Mouse (Mus musculus) kidney, adult 2 months (tissue): ENCODE data around the gene Ski. TPM values are rescaled to one million over a fixed set of nuclear protein-coding genes. Genes with fewer than 3 reads are reported as not detected.

Source experiments
- DNase-seq: peaks from one replicate; pipeline ENCODE4 v3.0.0; 2021
- H3K27ac ChIP-seq: fragments of 200-500 bp; 2 replicates; pipeline ENCODE4 v1.5.1; 2012; ENCODE audit warnings: low read depth, low read length, control low read depth, inconsistent platforms; ENCODE audit not compliant: insufficient read depth
- H3K27me3 ChIP-seq: fragments of 200-500 bp; replicated peaks from 2 replicates; pipeline ENCODE4 v1.6.1; 2012; ENCODE audit warnings: mild to moderate bottlenecking, moderate library complexity, low read length, inconsistent platforms; ENCODE audit not compliant: control insufficient read depth, insufficient read depth
- H3K36me3 ChIP-seq: fragments of 200-500 bp; 2 replicates; pipeline ENCODE4 v1.6.1; 2012; ENCODE audit warnings: mild to moderate bottlenecking, moderate library complexity, low read length, inconsistent platforms; ENCODE audit not compliant: control insufficient read depth, insufficient read depth
- H3K4me1 ChIP-seq: fragments of 200-500 bp; 2 replicates; pipeline ENCODE4 v1.6.1; 2011; ENCODE audit warnings: low read length; ENCODE audit not compliant: control insufficient read depth, insufficient read depth
- H3K4me3 ChIP-seq: fragments of 200-500 bp; 2 replicates; pipeline ENCODE4 v1.5.1; 2011; ENCODE audit warnings: mild to moderate bottlenecking, low read depth, low read length, control low read depth; ENCODE audit not compliant: insufficient read depth
- CTCF ChIP-seq: fragments of 200-500 bp; conservative IDR thresholded peaks from 2 replicates; pipeline ENCODE4 v1.5.1; 2011; ENCODE audit warnings: low read depth, mild to moderate bottlenecking, control low read depth, low read length, moderate library complexity, mixed read lengths; ENCODE audit not compliant: insufficient read depth, insufficient read length
- POLR2A ChIP-seq: fragments of 200-500 bp; IDR thresholded peaks from one replicate; pipeline ENCODE4 v1.6.1; 2011; ENCODE audit warnings: low read depth, low read length, control low read depth
- WGBS: fragments of 180-500 bp; shearing (Covaris S2); methylation state at CpG from one replicate; pipeline ENCODE4 v1.1.7; 2018; 5-methylcytosine and 5-hydroxymethylcytosine counted together
- polyA plus RNA-seq: library from polyadenylated mRNA; depleted of rRNA; stranded (reverse); fragments of >200 nt; gene quantifications from 2 replicates; pipeline ENCODE4 v1.2.3, GENCODE M21; 2012

Gene Ski
- polyA plus RNA-seq, 1 experiment: 40.4 TPM

DNA sequence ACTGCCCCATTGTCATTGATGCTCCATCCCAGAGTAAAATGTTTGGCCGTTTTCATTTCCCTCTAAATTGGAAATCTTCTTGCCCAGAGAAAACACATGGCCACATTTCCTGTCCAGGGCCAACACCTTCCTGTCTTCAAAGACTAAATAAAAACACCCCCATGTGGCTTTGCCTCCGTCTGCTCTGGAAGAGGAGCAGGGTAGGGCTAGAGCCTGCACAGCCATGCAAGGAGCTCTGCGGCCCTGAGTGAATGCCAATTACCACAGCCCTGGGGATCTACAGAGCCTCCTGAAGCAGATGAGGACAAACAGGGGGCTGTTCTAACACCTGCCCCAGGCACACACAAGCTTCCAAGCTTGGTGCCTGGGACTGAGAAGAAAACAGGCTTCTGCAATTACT, 46.2 kb downstream of the Ski start:
- Histone ChIP-seq H3K36me3 (no peaks in the 10 kb centered on the region), H3K27me3 (no peaks in the 10 kb centered on the region), H3K4me1 (peaks cover 78% of the 10 kb centered on the region), H3K4me3 (no peak overlapping the region), H3K27ac (no peak overlapping the region)
- 37% methylated on average over 3 of the region's 3 CpGs for WGBS
- no peak for TF ChIP-seq CTCF
- TF ChIP-seq POLR2A: no peak
- no peak for DNase-seq

DNA sequence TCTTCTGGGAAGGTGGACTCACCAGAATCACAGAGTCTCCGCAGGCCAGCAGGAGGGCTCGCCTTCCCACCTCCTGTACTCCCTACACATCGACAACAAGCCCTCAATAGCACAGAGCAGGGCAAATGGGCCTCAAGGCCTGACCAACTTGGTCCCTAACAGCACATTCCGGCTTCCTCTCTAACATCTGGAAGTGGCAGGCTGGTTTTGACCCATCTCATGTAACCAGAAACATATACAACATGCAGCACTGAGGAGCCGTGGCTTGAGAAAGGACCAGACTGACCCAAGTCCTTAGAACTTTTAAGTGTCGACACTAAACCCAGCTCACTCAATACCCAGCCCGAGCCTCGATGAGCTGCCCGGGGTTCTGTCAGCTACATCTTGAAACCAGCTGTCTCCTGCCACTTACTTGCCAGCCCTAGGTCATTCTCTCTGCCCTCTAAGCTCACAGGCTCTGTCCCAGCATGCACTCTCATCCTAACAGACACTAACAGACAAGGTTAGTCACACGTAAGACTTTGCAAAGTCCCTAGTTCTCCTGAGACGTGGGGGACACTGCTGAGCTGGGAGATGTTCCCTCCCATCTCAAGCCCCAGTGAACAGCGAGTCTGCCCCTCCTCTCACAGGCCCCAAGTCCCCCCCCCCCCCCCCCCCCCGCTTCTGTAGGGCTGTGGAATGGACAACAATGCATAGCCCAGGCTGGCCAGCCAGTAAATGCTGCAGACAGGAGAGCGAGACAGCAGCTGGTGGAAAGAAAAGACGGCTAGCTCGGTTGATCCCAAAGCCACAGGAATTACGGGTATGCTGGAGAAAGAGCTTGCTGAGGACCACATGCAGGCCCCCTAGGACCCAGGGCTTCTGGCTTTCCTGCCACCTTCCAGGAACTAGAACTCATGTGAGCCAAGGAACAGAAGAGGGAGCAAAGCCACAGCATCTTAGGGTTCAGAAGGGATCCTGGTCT, 48.3 kb downstream of the Ski start:
- no peak for TF ChIP-seq POLR2A
- no peak for TF ChIP-seq CTCF
- Histone ChIP-seq H3K27ac (peak overlapping the region; percentile 47), H3K4me1 (peaks cover 83% of the 10 kb centered on the region), H3K4me3 (no peak overlapping the region), H3K36me3 (no peaks in the 10 kb centered on the region), H3K27me3 (no peaks in the 10 kb centered on the region)
- no peak for DNase-seq
- 25% methylated on average over 17 of the region's 17 CpGs for WGBS

- WGBS: 22% methylated on average over 21 of the region's 21 CpGs
- TF ChIP-seq CTCF: no peak
- TF ChIP-seq POLR2A: no peak
Observed at GRCm38 (mm10) chr4:155172909-155173821, 49.2 kb downstream of the Ski start.

DNA sequence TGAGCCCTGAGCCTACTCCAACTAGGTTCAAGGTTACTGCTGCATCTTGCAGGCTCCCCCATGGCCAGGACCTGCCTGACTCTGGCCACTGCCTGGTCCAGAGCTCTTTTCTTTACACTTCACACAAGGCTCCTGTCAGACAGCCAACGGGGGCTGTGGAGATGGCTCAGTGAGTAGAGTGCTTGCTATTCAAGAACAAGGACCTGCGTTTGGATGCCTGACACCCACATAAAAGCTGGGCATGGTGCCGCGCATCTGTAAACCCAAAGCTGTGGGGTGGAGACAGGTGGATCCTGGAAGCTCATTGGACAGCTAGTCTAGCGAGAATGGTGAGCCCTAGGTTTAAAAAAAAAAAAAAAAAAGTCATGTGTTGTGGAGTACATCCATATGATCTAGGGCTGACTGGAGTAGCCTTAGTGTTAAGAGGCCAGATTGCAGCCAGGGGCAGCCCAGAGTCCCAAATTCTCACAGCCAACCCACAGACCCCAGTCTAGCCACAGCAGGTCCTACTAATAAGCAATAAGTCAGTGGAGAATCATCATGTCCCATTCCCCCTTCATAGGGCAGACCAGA, 50.3 kb downstream of the Ski start:
- TF ChIP-seq POLR2A: no peak
- TF ChIP-seq CTCF: no peak
- no peak overlapping the region for H3K27ac ChIP-seq
- WGBS: 69% methylated on average over 5 of the region's 5 CpGs
- DNase-seq: no peak
- peaks cover 65% of the 10 kb centered on the region for H3K4me1 ChIP-seq
- H3K27me3 ChIP-seq: no peaks in the 10 kb centered on the region
- no peak overlapping the region for H3K4me3 ChIP-seq
- H3K36me3 ChIP-seq: no peaks in the 10 kb centered on the region

More at GRCm38 (mm10) chr4:155172909-155173821, 49.2 kb downstream of the Ski start:
- no peaks in the 10 kb centered on the region for H3K27me3 ChIP-seq
- no peaks in the 10 kb centered on the region for H3K36me3 ChIP-seq
- no peak overlapping the region for H3K4me3 ChIP-seq
- DNase-seq: peak; percentile 98
- H3K4me1 ChIP-seq: peaks cover 77% of the 10 kb centered on the region
- H3K27ac ChIP-seq: peak overlapping the region; percentile 50

GRCm38 (mm10) chr4:155170614-155171212, 51.7 kb downstream of the Ski start:
- Histone ChIP-seq H3K36me3 (no peaks in the 10 kb centered on the region), H3K4me3 (no peak overlapping the region), H3K27ac (peak overlapping the region; percentile 47), H3K4me1 (peaks cover 63% of the 10 kb centered on the region), H3K27me3 (no peaks in the 10 kb centered on the region)
- 54% methylated on average over 8 of the region's 8 CpGs for WGBS
- no peak for DNase-seq
- TF ChIP-seq POLR2A (no peak), CTCF (no peak)

DNA sequence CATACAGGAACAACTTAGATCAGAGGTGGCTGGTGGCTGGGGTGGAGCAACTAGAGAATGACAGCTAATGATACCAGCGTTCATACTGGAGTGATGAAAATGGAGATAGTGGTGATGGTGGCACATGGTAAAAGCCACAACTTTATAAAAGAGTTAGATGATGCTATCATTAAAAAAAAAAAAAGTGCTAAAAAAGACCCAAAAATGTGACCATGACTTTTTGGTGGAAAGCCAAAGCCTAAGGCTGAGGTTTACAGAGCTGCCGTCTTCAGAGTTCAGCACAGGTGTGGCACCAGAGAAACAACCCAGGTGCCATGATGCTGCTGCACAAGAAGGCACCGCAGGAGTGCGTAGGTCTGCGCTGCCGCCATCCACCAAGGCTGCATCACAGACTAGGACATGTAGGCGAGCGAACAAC, 53.5 kb downstream of the Ski start:
- no peak overlapping the region for H3K27ac ChIP-seq
- H3K4me1 ChIP-seq: peaks cover 52% of the 10 kb centered on the region
- no peaks in the 10 kb centered on the region for H3K36me3 ChIP-seq
- no peak overlapping the region for H3K4me3 ChIP-seq
- TF ChIP-seq POLR2A (no peak), CTCF (no peak)
- DNase-seq: no peak
- 86% methylated on average over 8 of the region's 8 CpGs for WGBS
- H3K27me3 ChIP-seq: no peaks in the 10 kb centered on the region
